Mouse (Mus musculus) hindbrain, embryonic 16.5 days (tissue): ENCODE results near the gene Serpina6. TPM values are rescaled to one million over a fixed set of nuclear protein-coding genes. Genes with fewer than 3 reads are reported as not detected.
"Not testable (repeated sequence)": the region's sequence is repeated elsewhere in the genome, so short reads cannot be mapped to it uniquely, and the experiment has no call there.

ENCODE experiments used
- ATAC-seq: fragments of 200-750 bp; cut with Nextera tagmentation; 2 replicates; pipeline ENCODE4 v1.8.0; 2017; ENCODE audit warnings: moderate TSS enrichment, moderate library complexity
- H3K27ac ChIP-seq: fragments of 300-500 bp; sonication (generic); 2 replicates; pipeline ENCODE4 v1.5.1; 2014; ENCODE audit warnings: low read depth, mild to moderate bottlenecking, control low read depth, low read length, moderate library complexity
- H3K27me3 ChIP-seq: fragments of 300-500 bp; sonication (generic); replicated peaks from 2 replicates; pipeline ENCODE4 v1.6.1; 2014; ENCODE audit warnings: low read length; ENCODE audit not compliant: control insufficient read depth, insufficient read depth
- H3K36me3 ChIP-seq: fragments of 300-500 bp; sonication (generic); 2 replicates; pipeline ENCODE4 v1.6.1; 2014; ENCODE audit warnings: mild to moderate bottlenecking, low read length, moderate library complexity, mixed read lengths; ENCODE audit not compliant: control insufficient read depth, insufficient read depth
- H3K4me1 ChIP-seq: fragments of 300-500 bp; sonication (generic); 2 replicates; pipeline ENCODE4 v1.6.1; 2014; ENCODE audit warnings: low read depth, low read length; ENCODE audit not compliant: control insufficient read depth, insufficient read depth
- H3K4me2 ChIP-seq: fragments of 300-500 bp; sonication (generic); 2 replicates; pipeline ENCODE4 v1.6.1; 2014; ENCODE audit warnings: mild to moderate bottlenecking, low read length, control low read depth, moderate library complexity
- H3K4me3 ChIP-seq: fragments of 300-500 bp; sonication (generic); 2 replicates; pipeline ENCODE4 v1.5.1; 2014; ENCODE audit warnings: mild to moderate bottlenecking, low read length, control low read depth, moderate library complexity
- H3K9ac ChIP-seq: fragments of 300-500 bp; sonication (generic); 2 replicates; pipeline ENCODE4 v1.6.1; 2014; ENCODE audit warnings: low read depth, mild to moderate bottlenecking, control low read depth, low read length, moderate library complexity
- H3K9me3 ChIP-seq: fragments of 300-500 bp; sonication (generic); 2 replicates; pipeline ENCODE4 v1.6.1; 2014; ENCODE audit warnings: mild to moderate bottlenecking, low read length, moderate library complexity; ENCODE audit not compliant: control insufficient read depth
- WGBS: fragments of 180-500 bp; shearing (Covaris S2); extraction: QIAGEN DNeasy Blood & Tissue Kit; methylation state at CpG from one replicate; pipeline ENCODE4 v1.1.7; 2014; 5-methylcytosine and 5-hydroxymethylcytosine counted together
- polyA plus RNA-seq: library from polyadenylated mRNA; unstranded; fragments of >200 nt; fragmentation: Nextera tagmentation; extraction: Ambion mirVana; gene quantifications from 2 replicates; pipeline ENCODE4 v1.2.1, GENCODE M21; 2015

Serpina6 gene
- polyA plus RNA-seq, 1 experiment from 2014 or later = not detected

- Histone ChIP-seq H3K27me3 (no peaks in the 10 kb centered on the region), H3K9me3 (no peaks in the 10 kb centered on the region), H3K36me3 (no peaks in the 10 kb centered on the region), H3K4me1 (no peaks in the 10 kb centered on the region), H3K27ac (no peak overlapping the region), H3K4me2 (no peak overlapping the region), H3K4me3 (no peak overlapping the region), H3K9ac (no peak overlapping the region)
- no peak for ATAC-seq
- 76% methylated on average over 4 of the region's 4 CpGs for WGBS
Measured at GRCm38 (mm10) chr12:103683775-103684174, 26.8 kb upstream of the Serpina6 start.

DNA sequence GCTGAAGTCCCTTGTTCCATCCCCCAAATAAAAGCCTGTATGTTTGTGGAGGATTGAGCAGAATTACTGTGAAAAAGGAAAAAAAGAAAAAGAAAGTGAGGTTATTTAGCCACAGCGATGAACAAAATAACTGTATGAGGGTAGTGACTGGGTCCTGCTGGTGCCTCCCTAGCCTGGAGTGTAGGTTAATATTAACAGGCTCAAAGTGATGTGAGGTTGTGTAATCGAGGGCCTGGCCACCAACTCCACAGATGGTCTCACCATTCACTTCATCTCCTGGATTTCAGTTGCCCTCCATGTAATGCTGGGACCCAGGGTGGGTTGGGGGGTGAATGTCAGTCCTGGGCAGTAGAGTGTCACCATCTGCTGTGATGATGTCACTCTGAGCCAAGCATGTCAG, 24.7 kb upstream of the Serpina6 start:
- Histone ChIP-seq H3K4me2 (no peak overlapping the region), H3K4me3 (no peak overlapping the region), H3K9me3 (no peaks in the 10 kb centered on the region), H3K27me3 (no peaks in the 10 kb centered on the region), H3K4me1 (no peaks in the 10 kb centered on the region), H3K27ac (no peak overlapping the region), H3K9ac (no peak overlapping the region), H3K36me3 (no peaks in the 10 kb centered on the region)
- 78% methylated on average over 2 of the region's 2 CpGs for WGBS
- ATAC-seq = no peak

DNA sequence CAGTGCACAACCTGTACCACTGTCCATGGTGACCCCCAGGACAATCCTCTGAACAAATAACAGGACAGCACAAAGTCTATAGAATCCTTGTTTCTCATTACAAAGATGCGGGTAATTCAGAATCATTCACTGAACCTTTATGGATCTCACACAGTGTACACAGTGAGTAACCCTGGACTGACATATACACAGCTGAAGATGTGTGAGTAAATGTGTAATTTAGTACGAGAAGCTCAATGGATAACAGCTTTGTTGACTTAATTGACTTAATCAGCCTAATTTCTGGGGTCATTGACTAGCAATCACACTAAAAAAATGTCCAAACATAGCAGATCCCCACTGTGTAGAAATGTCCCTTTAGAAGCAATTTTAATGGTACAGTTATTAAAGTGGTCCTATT, 24.2 kb upstream of the Serpina6 start:
- no peaks in the 10 kb centered on the region for H3K4me1 ChIP-seq
- 85% methylated on average over 2 of the region's 2 CpGs for WGBS
- H3K9ac ChIP-seq = no peak overlapping the region
- H3K9me3 ChIP-seq = no peaks in the 10 kb centered on the region
- no peak overlapping the region for H3K4me2 ChIP-seq
- ATAC-seq = no peak
- no peaks in the 10 kb centered on the region for H3K27me3 ChIP-seq
- no peak overlapping the region for H3K4me3 ChIP-seq
- no peak overlapping the region for H3K27ac ChIP-seq
- no peaks in the 10 kb centered on the region for H3K36me3 ChIP-seq

DNA sequence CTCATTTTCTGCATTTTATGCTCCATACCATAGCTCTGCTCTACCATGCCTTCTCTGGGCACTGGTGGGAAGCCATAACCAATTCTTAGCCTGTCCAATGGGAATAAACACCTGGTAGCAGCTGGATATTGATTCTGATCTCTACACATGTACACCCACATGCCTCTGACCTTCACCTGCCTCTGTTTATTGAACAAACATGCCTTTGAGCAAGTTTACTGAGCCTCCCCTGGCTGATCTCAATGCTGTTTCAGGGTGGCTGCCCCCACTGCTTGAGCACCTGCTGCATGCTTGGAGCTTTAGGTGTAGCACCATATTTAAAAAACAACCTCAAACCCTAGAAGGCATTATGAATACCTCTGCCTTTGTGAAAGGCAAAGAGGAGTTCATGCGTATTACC, 22.8 kb upstream of the Serpina6 start:
- not testable (repeated sequence) for H3K4me3 ChIP-seq, H3K27ac ChIP-seq, H3K36me3 ChIP-seq, H3K9me3 ChIP-seq, H3K27me3 ChIP-seq, H3K4me1 ChIP-seq, ATAC-seq, H3K4me2 ChIP-seq, H3K9ac ChIP-seq
- WGBS = 96% methylated on average over 1 of the region's 1 CpGs

DNA sequence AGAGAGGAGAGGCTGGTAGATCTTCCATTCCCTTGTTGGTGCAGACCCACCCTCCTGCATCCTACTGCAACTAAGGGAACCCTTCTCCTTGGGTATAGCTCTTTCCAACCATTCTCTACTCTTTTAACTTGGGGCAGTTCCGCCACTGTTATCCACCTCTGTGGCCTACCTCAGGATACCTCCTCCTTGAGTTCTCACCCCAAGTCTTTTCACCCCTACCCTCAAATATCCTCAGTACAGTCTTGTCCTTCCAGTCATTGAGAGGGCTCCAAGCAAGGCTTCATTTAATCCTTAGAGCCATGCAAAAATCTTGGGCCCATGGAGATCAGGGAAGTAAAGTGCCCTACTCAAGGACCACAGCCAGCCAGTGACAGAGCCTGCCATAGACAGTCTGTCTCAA, 19.0 kb upstream of the Serpina6 start, which contains the start of gene Serpina16:
TSS of gene Serpina16 (minus strand) at position 101 of the 400 bp plus-strand sequence.
- Histone ChIP-seq H3K4me3 (no peak within 1 kb of the TSS), H3K4me2 (no peak within 1 kb of the TSS), H3K27ac (no peak within 1 kb of the TSS), H3K9me3 (no peaks in the 10 kb centered on the region), H3K4me1 (no peaks in the 10 kb centered on the region), H3K36me3 (no peaks in the 10 kb centered on the region), H3K27me3 (no peaks in the 10 kb centered on the region), H3K9ac (no peak within 1 kb of the TSS)
- WGBS = 97% methylated on average over 1 of the region's 1 CpGs
- ATAC-seq = no peak

- H3K27ac ChIP-seq = no peak overlapping the region
- no peak overlapping the region for H3K4me3 ChIP-seq
- 63% methylated on average over 2 of the region's 2 CpGs for WGBS
- no peak overlapping the region for H3K9ac ChIP-seq
- H3K4me1 ChIP-seq = no peaks in the 10 kb centered on the region
- H3K36me3 ChIP-seq = no peaks in the 10 kb centered on the region
- ATAC-seq = no peak
- H3K9me3 ChIP-seq = no peaks in the 10 kb centered on the region
- no peaks in the 10 kb centered on the region for H3K27me3 ChIP-seq
- no peak overlapping the region for H3K4me2 ChIP-seq
Measured at GRCm38 (mm10) chr12:103673179-103673578, 16.2 kb upstream of the Serpina6 start.

GRCm38 (mm10) chr12:103671483-103671882, 14.5 kb upstream of the Serpina6 start:
- ATAC-seq = no peak
- 85% methylated on average over 3 of the region's 3 CpGs for WGBS
- Histone ChIP-seq H3K4me1 (no peaks in the 10 kb centered on the region), H3K36me3 (no peaks in the 10 kb centered on the region), H3K9me3 (no peaks in the 10 kb centered on the region), H3K9ac (no peak overlapping the region), H3K4me3 (no peak overlapping the region), H3K4me2 (no peak overlapping the region), H3K27ac (no peak overlapping the region), H3K27me3 (no peaks in the 10 kb centered on the region)

- H3K4me2 ChIP-seq = no peak overlapping the region
Measured at GRCm38 (mm10) chr12:103670964-103671363, 14.0 kb upstream of the Serpina6 start.

GRCm38 (mm10) chr12:103670344-103670743, 13.3 kb upstream of the Serpina6 start:
- ATAC-seq = peak; percentile 74; the same call in 1 of the 2 replicates
- H3K27ac ChIP-seq = no peak overlapping the region
- WGBS = 78% methylated on average over 5 of the region's 5 CpGs
- no peak overlapping the region for H3K9ac ChIP-seq
- H3K4me3 ChIP-seq = no peak overlapping the region
- H3K9me3 ChIP-seq = peaks cover 5% of the 10 kb centered on the region
- H3K4me2 ChIP-seq = no peak overlapping the region
- H3K4me1 ChIP-seq = no peaks in the 10 kb centered on the region
- no peaks in the 10 kb centered on the region for H3K27me3 ChIP-seq
- H3K36me3 ChIP-seq = no peaks in the 10 kb centered on the region

More at GRCm38 (mm10) chr12:103670964-103671363, 14.0 kb upstream of the Serpina6 start:
- H3K9ac ChIP-seq = no peak overlapping the region
- H3K27me3 ChIP-seq = no peaks in the 10 kb centered on the region
- H3K36me3 ChIP-seq = no peaks in the 10 kb centered on the region
- no peak for ATAC-seq
- WGBS = 75% methylated on average over 2 of the region's 2 CpGs
- H3K27ac ChIP-seq = no peak overlapping the region
- no peaks in the 10 kb centered on the region for H3K4me1 ChIP-seq
- H3K4me3 ChIP-seq = no peak overlapping the region
- H3K9me3 ChIP-seq = peaks cover 3% of the 10 kb centered on the region

DNA sequence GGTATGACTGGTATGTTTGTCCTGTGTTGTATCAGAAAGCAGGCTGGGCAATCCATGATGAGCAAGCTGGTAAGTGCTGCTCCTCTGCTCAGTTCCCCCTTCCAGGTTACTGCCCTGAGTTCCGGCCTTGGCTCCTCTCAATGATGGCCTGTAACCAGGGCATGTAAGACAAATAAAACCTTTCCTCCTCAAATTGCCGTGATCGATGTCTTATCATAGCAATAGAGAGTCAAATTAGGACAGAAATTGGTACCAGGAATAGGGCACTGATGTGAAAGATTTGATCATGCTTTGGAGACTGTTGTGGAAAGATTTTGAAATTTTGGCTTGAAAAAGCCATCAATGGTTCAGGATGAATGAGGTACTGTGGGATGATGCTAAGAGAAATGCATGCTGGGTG, 8.3 kb upstream of the Serpina6 start:
- 92% methylated on average over 3 of the region's 3 CpGs for WGBS
- no peak overlapping the region for H3K4me3 ChIP-seq

More for the DNA sequence above, 8.3 kb upstream of the Serpina6 start:
- no peaks in the 10 kb centered on the region for H3K4me1 ChIP-seq
- H3K9ac ChIP-seq = no peak overlapping the region
- peaks cover 5% of the 10 kb centered on the region for H3K9me3 ChIP-seq
- H3K27me3 ChIP-seq = no peaks in the 10 kb centered on the region
- H3K4me2 ChIP-seq = no peak overlapping the region
- ATAC-seq = no peak
- H3K36me3 ChIP-seq = no peaks in the 10 kb centered on the region
- H3K27ac ChIP-seq = no peak overlapping the region
